24 mouse cellular contexts compared by ENCODE assay signal in genomic region chr5:120479538-120479937, GRCm38 (mm10). TPM values are rescaled to one million over a fixed set of nuclear protein-coding genes. Genes with fewer than 3 reads are reported as not detected.
A peak's percentile ranks its signal among the peaks of the same experiment; 100 is the strongest.
DNase-seq lines count a peak whose midpoint lies in the region; ATAC-seq and TF ChIP-seq lines count a peak whose summit lies in the region.
"Had no signal": no experiment of that assay in that cellular context is flagged by ENCODE, and none has a peak within 500 bp of the region (broad histone marks: within the 10 kb centered on the region; RNA-seq: fewer than 3 reads in every experiment).

No protein-coding gene starts in this region.

- peak; percentile 34 for TF ChIP-seq RAD21 in MEL (IDR thresholded peaks at IDR 0.05; ENCODE audit: low read depth, low read length)

- no peak for TF ChIP-seq POLR2A in heart, adult 2 months (IDR thresholded peaks at IDR 0.05; ENCODE audit: insufficient read depth, low read depth, low read length)
- TF ChIP-seq POLR2A in MEL (IDR thresholded peaks at IDR 0.05; ENCODE audit: control insufficient read depth in 1 of 2, insufficient read depth in 1 of 2, low read depth in 1 of 2, low read length in 2 of 2, poor library complexity in 1 of 2): no peak

- no peak for ATAC-seq in midbrain, postnatal 0 days (ENCODE audit: low FRiP score)
- no peak for ATAC-seq in midbrain, embryonic 15.5 days (replicated peaks)
- ATAC-seq in stomach, postnatal 0 days (ENCODE audit: low FRiP score, low TSS enrichment): no peak
- ATAC-seq: forebrain, postnatal 0 days; hindbrain, postnatal 0 days had no signal

- no peaks in the 10 kb centered on the region for H3K79me2 ChIP-seq in heart, adult 2 months (replicated peaks; ENCODE audit: control insufficient read depth, insufficient read depth, low read length)
- no peaks in the 10 kb centered on the region for H3K79me2 ChIP-seq in MEL (ENCODE audit: control insufficient read depth, insufficient read depth, low read length, poor library complexity)

- TF ChIP-seq EP300 in heart, adult 2 months (IDR thresholded peaks at IDR 0.05; ENCODE audit: insufficient read depth, low read depth, low read length): no peak
- TF ChIP-seq EP300 in MEL (IDR thresholded peaks at IDR 0.05; ENCODE audit: low read depth in 1 of 2, low read length in 2 of 2): no peak
- no peak for TF ChIP-seq EP300 in stomach, postnatal 0 days (optimal IDR thresholded peaks at IDR 0.05)

- no peaks in the 10 kb centered on the region for H3K27me3 ChIP-seq in heart, adult 2 months (ENCODE audit: control insufficient read depth, insufficient read depth, low read length)
- H3K27me3 ChIP-seq in midbrain, postnatal 0 days (ENCODE audit: insufficient read depth, low read length): no peaks in the 10 kb centered on the region
- H3K27me3 ChIP-seq in midbrain, embryonic 15.5 days (replicated peaks): no peaks in the 10 kb centered on the region
- H3K27me3 ChIP-seq in MEL (ENCODE audit: control insufficient read depth in 1 of 2, insufficient read depth in 2 of 2, low read length in 2 of 2): no peaks in the 10 kb centered on the region
- no peaks in the 10 kb centered on the region for H3K27me3 ChIP-seq in stomach, postnatal 0 days (ENCODE audit: control insufficient read depth, insufficient read depth, low read length)
- H3K27me3 ChIP-seq: neural tube, embryonic 12.5 days had no signal

- WGBS in heart, adult 2 months: 64% methylated on average over 4 of the region's 4 CpGs
- 73% methylated on average over 4 of the region's 4 CpGs for WGBS in midbrain, postnatal 0 days
- 76% methylated on average over 4 of the region's 4 CpGs for WGBS in midbrain, embryonic 15.5 days
- WGBS in stomach, postnatal 0 days: 58% methylated on average over 4 of the region's 4 CpGs

- TF ChIP-seq CTCF in heart, adult 2 months (IDR thresholded peaks at IDR 0.05): peak; percentile 56
- peak; percentile 13; the same call in 1 of the 2 replicates for TF ChIP-seq CTCF in midbrain, postnatal 0 days (IDR thresholded peaks at IDR 0.05)
- TF ChIP-seq CTCF in MEL (IDR thresholded peaks at IDR 0.05 in 2 of 3, conservative IDR thresholded peaks at IDR 0.05 in 1 of 3; ENCODE audit: control insufficient read depth in 1 of 3, insufficient read depth in 1 of 3, low read depth in 2 of 3, low read length in 3 of 3, poor library complexity in 1 of 3, severe bottlenecking in 1 of 3): peak in 2 of 3 experiments; percentile 47 to 58; a peak in 4 of 6 replicates
- TF ChIP-seq CTCF in stomach, postnatal 0 days (IDR thresholded peaks at IDR 0.05; ENCODE audit: low read depth): peak; percentile 30; the same call in 1 of the 2 replicates

- intact Hi-C loops in heart, adult 2 months (cut with DNase I): no loop called here

- H3K9me3 ChIP-seq in midbrain, postnatal 0 days (ENCODE audit: low read length): no peaks in the 10 kb centered on the region
- no peaks in the 10 kb centered on the region for H3K9me3 ChIP-seq in midbrain, embryonic 15.5 days
- no peaks in the 10 kb centered on the region for H3K9me3 ChIP-seq in MEL (replicated peaks; ENCODE audit: insufficient read depth, low read length)
- H3K9me3 ChIP-seq in stomach, postnatal 0 days (ENCODE audit: control insufficient read depth, low read length): no peaks in the 10 kb centered on the region
- H3K9me3 ChIP-seq: embryonic facial prominence, embryonic 13.5 days; heart, embryonic 15.5 days; neural tube, embryonic 12.5 days had no signal

- no peak overlapping the region for H3K4me2 ChIP-seq in midbrain, postnatal 0 days (ENCODE audit: low read depth, low read length, poor library complexity, severe bottlenecking)
- H3K4me2 ChIP-seq in midbrain, embryonic 15.5 days: no peak overlapping the region
- no peak overlapping the region for H3K4me2 ChIP-seq in stomach, postnatal 0 days (replicated peaks; ENCODE audit: low read depth)
- H3K4me2 ChIP-seq: embryonic facial prominence, embryonic 13.5 days; heart, embryonic 15.5 days; neural tube, embryonic 12.5 days had no signal

- H3K27ac ChIP-seq in heart, adult 2 months: no peak overlapping the region
- no peak overlapping the region for H3K27ac ChIP-seq in midbrain, postnatal 0 days (ENCODE audit: low read depth, low read length)
- H3K27ac ChIP-seq in midbrain, embryonic 15.5 days: no peak overlapping the region
- H3K27ac ChIP-seq in MEL (ENCODE audit: control insufficient read depth, low read depth, low read length): no peak overlapping the region
- no peak overlapping the region for H3K27ac ChIP-seq in stomach, postnatal 0 days (replicated peaks)
- H3K27ac ChIP-seq: embryonic facial prominence, embryonic 13.5 days; heart, embryonic 15.5 days; hindbrain, postnatal 0 days; neural tube, embryonic 12.5 days had no signal

- no peaks in the 10 kb centered on the region for H3K36me3 ChIP-seq in heart, adult 2 months (ENCODE audit: control insufficient read depth, insufficient read depth, low read length)
- H3K36me3 ChIP-seq in midbrain, postnatal 0 days (ENCODE audit: insufficient read depth, low read length): peaks cover 12% of the 10 kb centered on the region
- no peaks in the 10 kb centered on the region for H3K36me3 ChIP-seq in midbrain, embryonic 15.5 days (replicated peaks)
- H3K36me3 ChIP-seq in MEL (ENCODE audit: control insufficient read depth in 1 of 2, insufficient read depth in 2 of 2, low read length in 2 of 2): no peaks in the 10 kb centered on the region
- no peaks in the 10 kb centered on the region for H3K36me3 ChIP-seq in stomach, postnatal 0 days (ENCODE audit: control insufficient read depth, insufficient read depth, low read length)
- H3K36me3 ChIP-seq: heart, embryonic 15.5 days had no signal

- H3K4me1 ChIP-seq in heart, adult 2 months (ENCODE audit: control insufficient read depth, insufficient read depth, low read length): no peaks in the 10 kb centered on the region
- H3K4me1 ChIP-seq in midbrain, postnatal 0 days (ENCODE audit: insufficient read depth, low read length): no peaks in the 10 kb centered on the region
- no peaks in the 10 kb centered on the region for H3K4me1 ChIP-seq in midbrain, embryonic 15.5 days
- no peaks in the 10 kb centered on the region for H3K4me1 ChIP-seq in MEL (ENCODE audit: control insufficient read depth in 1 of 2, insufficient read depth in 2 of 2, low read length in 2 of 2)
- no peaks in the 10 kb centered on the region for H3K4me1 ChIP-seq in stomach, postnatal 0 days (replicated peaks; ENCODE audit: control insufficient read depth, insufficient read depth)
- H3K4me1 ChIP-seq: embryonic facial prominence, embryonic 13.5 days; neural tube, embryonic 12.5 days had no signal

- no peak for DNase-seq in heart, adult 2 months
- no peak for DNase-seq in heart, adult 8-10 months (ENCODE audit: low spot score)
- DNase-seq in midbrain, postnatal 0 days (ENCODE audit: low spot score): no peak
- peak; percentile 45 for DNase-seq in MEL (ENCODE audit: low read depth, low spot score)
- DNase-seq in stomach, postnatal 0 days (ENCODE audit: low spot score): no peak
- no peak for DNase-seq in c-Kit-positive CD71-positive TER-119-positive erythroid progenitor cells, embryonic 14.5 days (ENCODE audit: low spot score)
- DNase-seq: adrenal gland, postnatal 36 days; cerebellum, adult 9-10 months; forebrain, postnatal 0 days; kidney, adult 8-10 months; lung, adult 18-20 months; right cerebral cortex, postnatal 25 days had no signal

- no peak overlapping the region for H3K9ac ChIP-seq in heart, adult 2 months (ENCODE audit: low read depth, low read length)
- H3K9ac ChIP-seq in midbrain, postnatal 0 days (replicated peaks; ENCODE audit: low read length, poor library complexity, severe bottlenecking): no peak overlapping the region
- H3K9ac ChIP-seq in midbrain, embryonic 15.5 days: no peak overlapping the region
- no peak overlapping the region for H3K9ac ChIP-seq in MEL (ENCODE audit: control insufficient read depth, low read depth, low read length, poor library complexity, severe bottlenecking)
- H3K9ac ChIP-seq in stomach, postnatal 0 days (ENCODE audit: low read length): no peak overlapping the region
- H3K9ac ChIP-seq: embryonic facial prominence, embryonic 13.5 days; forebrain, postnatal 0 days; heart, embryonic 15.5 days; neural tube, embryonic 12.5 days had no signal

- H3K4me3 ChIP-seq in heart, adult 2 months: no peak overlapping the region
- no peak overlapping the region for H3K4me3 ChIP-seq in midbrain, postnatal 0 days (ENCODE audit: low read depth, low read length)
- H3K4me3 ChIP-seq in midbrain, embryonic 15.5 days: no peak overlapping the region
- H3K4me3 ChIP-seq in MEL (ENCODE audit: control insufficient read depth in 1 of 2, insufficient read depth in 1 of 2, low read depth in 2 of 2, low read length in 2 of 2): no peak overlapping the region
- no peak overlapping the region for H3K4me3 ChIP-seq in stomach, postnatal 0 days (ENCODE audit: low read depth, low read length)
- H3K4me3 ChIP-seq: embryonic facial prominence, embryonic 13.5 days; heart, embryonic 15.5 days; neural tube, embryonic 12.5 days had no signal

RNA-seq across cellular contexts. Expression of gene Sds, which starts 3.2 kb away (rescaled TPM):
- 1 to 10 TPM; 1.2 to 3.0 TPM for total RNA-seq in heart, adult 2 months (2021)
- 5.6 and 10.9 TPM in 2 replicates for polyA plus RNA-seq in heart, adult 2 months (2012; rRNA removed)
- 1 to 10 TPM; 1.4 to 4.9 (median 1.7) TPM for total RNA-seq in heart, adult 8-10 months (2022)
- total RNA-seq in midbrain, postnatal 0 days (2014; rRNA removed): not detected in 2 replicates
- polyA plus RNA-seq in midbrain, postnatal 0 days (2015; fragmentation: Nextera tagmentation; extraction: Ambion mirVana): 0.17 and 0.23 TPM in 2 replicates
- polyA plus RNA-seq in midbrain, embryonic 15.5 days (2015; fragmentation: Nextera tagmentation; extraction: Ambion mirVana): 0.36 TPM in 1 of 2 replicates, not detected in the other
- not detected in 2 replicates for total RNA-seq in MEL (2012; rRNA removed)
- under 1 TPM in 1 of 2 experiments, not detected in 1; 0.17 TPM for polyA plus RNA-seq in MEL (2012; ENCODE audit: insufficient read depth in 1 of 2, insufficient read length in 2 of 2, low read depth in 1 of 2, low replicate concordance in 2 of 2, missing spikeins in 1 of 2)
- not detected in 2 replicates for polyA plus RNA-seq in stomach, postnatal 0 days (2015; fragmentation: Nextera tagmentation; extraction: Ambion mirVana)
- total RNA-seq: forebrain, postnatal 0 days; hematopoietic stem cell, adult 5-6 weeks; hindbrain, postnatal 0 days; left cerebral cortex, adult 18-20 months; megakaryocyte-erythroid progenitor cell, adult 5-6 weeks had no signal
- polyA plus RNA-seq: embryonic facial prominence, embryonic 13.5 days; forebrain, postnatal 0 days; heart, embryonic 15.5 days; large intestine, adult 2 months; limb, embryonic 11.5 days; neural tube, embryonic 12.5 days had no signal

RNA-seq across cellular contexts. Expression of gene Sdsl, which starts 6.9 kb away (rescaled TPM):
- total RNA-seq in heart, adult 2 months (2021): 1 to 10 TPM; 8.8 to 9.8 TPM
- polyA plus RNA-seq in heart, adult 2 months (2012; rRNA removed): 12.6 and 13.5 TPM in 2 replicates
- 10 to 100 TPM in 1 of 4 experiments, 1 to 10 TPM in 3; 8.6 to 11.4 (median 9.5) TPM for total RNA-seq in heart, adult 8-10 months (2022)
- 3.4 and 4.4 TPM in 2 replicates for total RNA-seq in midbrain, postnatal 0 days (2014; rRNA removed)
- 5.8 and 6.0 TPM in 2 replicates for polyA plus RNA-seq in midbrain, postnatal 0 days (2015; fragmentation: Nextera tagmentation; extraction: Ambion mirVana)
- 5.6 and 6.0 TPM in 2 replicates for polyA plus RNA-seq in midbrain, embryonic 15.5 days (2015; fragmentation: Nextera tagmentation; extraction: Ambion mirVana)
- 8.2 and 12.1 TPM in 2 replicates for total RNA-seq in MEL (2012; rRNA removed)
- polyA plus RNA-seq in MEL (2012; ENCODE audit: insufficient read depth in 1 of 2, insufficient read length in 2 of 2, low read depth in 1 of 2, low replicate concordance in 2 of 2, missing spikeins in 1 of 2): 10 to 100 TPM in 1 of 2 experiments, not detected in 1; 21.0 TPM
- 16.2 and 16.8 TPM in 2 replicates for polyA plus RNA-seq in stomach, postnatal 0 days (2015; fragmentation: Nextera tagmentation; extraction: Ambion mirVana)

RNA-seq across cellular contexts. Expression of gene Plbd2, which starts 23.9 kb away (rescaled TPM):
- 10 to 100 TPM; 39.5 to 47.1 TPM for total RNA-seq in heart, adult 2 months (2021)
- 27.7 and 32.1 TPM in 2 replicates for polyA plus RNA-seq in heart, adult 2 months (2012; rRNA removed)
- total RNA-seq in heart, adult 8-10 months (2022): 10 to 100 TPM; 46.7 to 54.2 (median 49.5) TPM
- total RNA-seq in midbrain, postnatal 0 days (2014; rRNA removed): 26.7 and 27.9 TPM in 2 replicates
- 49.9 and 52.9 TPM in 2 replicates for polyA plus RNA-seq in midbrain, postnatal 0 days (2015; fragmentation: Nextera tagmentation; extraction: Ambion mirVana)
- polyA plus RNA-seq in midbrain, embryonic 15.5 days (2015; fragmentation: Nextera tagmentation; extraction: Ambion mirVana): 36.8 and 37.2 TPM in 2 replicates
- total RNA-seq in MEL (2012; rRNA removed): 9.2 and 10.1 TPM in 2 replicates
- 10 to 100 TPM in 1 of 2 experiments, not detected in 1; 30.5 TPM for polyA plus RNA-seq in MEL (2012; ENCODE audit: insufficient read depth in 1 of 2, insufficient read length in 2 of 2, low read depth in 1 of 2, low replicate concordance in 2 of 2, missing spikeins in 1 of 2)
- polyA plus RNA-seq in stomach, postnatal 0 days (2015; fragmentation: Nextera tagmentation; extraction: Ambion mirVana): 42.6 and 45.9 TPM in 2 replicates

RNA-seq across cellular contexts. Expression of gene Slc8b1, which starts 31.4 kb away (rescaled TPM):
- total RNA-seq in heart, adult 2 months (2021): 10 to 100 TPM; 10.0 to 12.2 TPM
- polyA plus RNA-seq in heart, adult 2 months (2012; rRNA removed): 13.2 and 16.5 TPM in 2 replicates
- 10 to 100 TPM in 2 of 4 experiments, 1 to 10 TPM in 2; 8.2 to 12.4 (median 10.0) TPM for total RNA-seq in heart, adult 8-10 months (2022)
- total RNA-seq in midbrain, postnatal 0 days (2014; rRNA removed): 1.9 and 2.1 TPM in 2 replicates
- polyA plus RNA-seq in midbrain, postnatal 0 days (2015; fragmentation: Nextera tagmentation; extraction: Ambion mirVana): 2.5 and 2.7 TPM in 2 replicates
- polyA plus RNA-seq in midbrain, embryonic 15.5 days (2015; fragmentation: Nextera tagmentation; extraction: Ambion mirVana): 1.6 and 2.5 TPM in 2 replicates
- total RNA-seq in MEL (2012; rRNA removed): 2.3 and 2.7 TPM in 2 replicates
- polyA plus RNA-seq in MEL (2012; ENCODE audit: insufficient read depth in 1 of 2, insufficient read length in 2 of 2, low read depth in 1 of 2, low replicate concordance in 2 of 2, missing spikeins in 1 of 2): 1 to 10 TPM in 1 of 2 experiments, not detected in 1; 5.9 TPM
- polyA plus RNA-seq in stomach, postnatal 0 days (2015; fragmentation: Nextera tagmentation; extraction: Ambion mirVana): 4.9 and 5.2 TPM in 2 replicates

RNA-seq across cellular contexts. Expression of gene Lhx5, which starts 48.0 kb away (rescaled TPM):
- not detected for total RNA-seq in heart, adult 2 months (2021)
- not detected in 2 replicates for polyA plus RNA-seq in heart, adult 2 months (2012; rRNA removed)
- not detected for total RNA-seq in heart, adult 8-10 months (2022)
- 27.0 and 30.3 TPM in 2 replicates for total RNA-seq in midbrain, postnatal 0 days (2014; rRNA removed)
- 13.9 and 14.7 TPM in 2 replicates for polyA plus RNA-seq in midbrain, postnatal 0 days (2015; fragmentation: Nextera tagmentation; extraction: Ambion mirVana)
- 36.8 and 41.5 TPM in 2 replicates for polyA plus RNA-seq in midbrain, embryonic 15.5 days (2015; fragmentation: Nextera tagmentation; extraction: Ambion mirVana)
- not detected in 2 replicates for total RNA-seq in MEL (2012; rRNA removed)
- not detected for polyA plus RNA-seq in MEL (2012; ENCODE audit: insufficient read depth in 1 of 2, insufficient read length in 2 of 2, low read depth in 1 of 2, low replicate concordance in 2 of 2, missing spikeins in 1 of 2)
- polyA plus RNA-seq in stomach, postnatal 0 days (2015; fragmentation: Nextera tagmentation; extraction: Ambion mirVana): 0.16 and 0.18 TPM in 2 replicates
- total RNA-seq: adrenal gland, postnatal 36 days; gastrocnemius, adult 18-20 months; hematopoietic stem cell, adult 5-6 weeks; left cerebral cortex, adult 18-20 months; megakaryocyte-erythroid progenitor cell, adult 5-6 weeks had no signal
- polyA plus RNA-seq: cortical plate, adult 2 months; heart, embryonic 15.5 days; limb, embryonic 11.5 days had no signal
